Mouse (Mus musculus) C2C12 (cell line): Measurements from ENCODE around the gene Fam160b1. TPM values are rescaled to one million over a fixed set of nuclear protein-coding genes. Genes with fewer than 3 reads are reported as not detected.

Experiments used
- H3K27me3 ChIP-seq: one replicate; pipeline ENCODE4 v1.6.1; 2011; ENCODE audit not compliant: control insufficient read depth, insufficient read depth, insufficient read length
- H3K36me3 ChIP-seq: one replicate; pipeline ENCODE4 v1.6.1; 2011; ENCODE audit not compliant: control insufficient read depth, insufficient read depth
- H3K4me3 ChIP-seq: one replicate; pipeline ENCODE4 v1.5.1; 2011; ENCODE audit warnings: mild to moderate bottlenecking, control low read depth; ENCODE audit not compliant: poor library complexity, insufficient read depth, severe bottlenecking
- H3K79me2 ChIP-seq: one replicate; pipeline ENCODE4 v1.6.1; 2011; ENCODE audit not compliant: control insufficient read depth, insufficient read depth
- H3K79me3 ChIP-seq: one replicate; pipeline ENCODE4 v1.6.1; 2011; ENCODE audit warnings: low read depth, control low read depth
- H3ac ChIP-seq: one replicate; pipeline ENCODE3; 2011; ENCODE audit warnings: low read depth; ENCODE audit not compliant: control insufficient read depth, insufficient read length
- CEBPB ChIP-seq: IDR thresholded peaks from one replicate; pipeline ENCODE4 v1.6.1; 2011; ENCODE audit warnings: low read depth, mild to moderate bottlenecking, control low read depth, moderate library complexity
- CTCF ChIP-seq: IDR thresholded peaks from one replicate; pipeline ENCODE4 v1.5.1; 2011; ENCODE audit not compliant: control insufficient read depth, insufficient read depth, insufficient read length
- FOSL1 ChIP-seq: IDR thresholded peaks from one replicate; pipeline ENCODE4 v1.8.0; 2011; ENCODE audit warnings: mild to moderate bottlenecking, low read length; ENCODE audit not compliant: poor library complexity, insufficient read depth, severe bottlenecking
- MAX ChIP-seq: IDR thresholded peaks from one replicate; pipeline ENCODE4 v1.6.1; 2011; ENCODE audit warnings: mild to moderate bottlenecking, control low read depth
- MYOD1 ChIP-seq: IDR thresholded peaks from one replicate; pipeline ENCODE4 v1.6.1; 2011; ENCODE audit warnings: low read depth; ENCODE audit not compliant: control insufficient read depth, insufficient read length
- MYOG ChIP-seq: IDR thresholded peaks from one replicate; pipeline ENCODE4 v1.6.1; 2011; ENCODE audit not compliant: control insufficient read depth, insufficient read length; ENCODE audit errors: extremely low read depth
- USF1 ChIP-seq: IDR thresholded peaks from one replicate; pipeline ENCODE4 v1.6.1; 2011; ENCODE audit warnings: low read depth, mild to moderate bottlenecking, control low read depth, moderate library complexity
- polyA plus RNA-seq: library from polyadenylated mRNA; unstranded; fragments of >200 nt; fragmentation: generic; extraction: Trizol; gene quantifications from one replicate; pipeline ENCODE4 v1.2.1, GENCODE M21; 2012; ENCODE audit warnings: missing spikeins

The Fam160b1 gene
- polyA plus RNA-seq, 1 experiment: 7.3 TPM

- no peak for TF ChIP-seq MAX
- no peak for TF ChIP-seq USF1
- no peak for TF ChIP-seq MYOD1
- TF ChIP-seq MYOG: no peak
- TF ChIP-seq CEBPB: no peak
- TF ChIP-seq FOSL1: no peak
- TF ChIP-seq CTCF: no peak
- Histone ChIP-seq H3K79me2 (no peaks in the 10 kb centered on the region), H3K79me3 (no peaks in the 10 kb centered on the region), H3K27me3 (peaks cover 17% of the 10 kb centered on the region), H3ac (no peak overlapping the region), H3K36me3 (no peaks in the 10 kb centered on the region), H3K4me3 (no peak overlapping the region)
Observed at GRCm38 (mm10) chr19:57428641-57429040, 68.2 kb downstream of the Fam160b1 start.

GRCm38 (mm10) chr19:57429926-57430325, 69.4 kb downstream of the Fam160b1 start:
- Histone ChIP-seq H3K4me3 (no peak overlapping the region), H3K79me2 (no peaks in the 10 kb centered on the region), H3K79me3 (no peaks in the 10 kb centered on the region), H3ac (no peak overlapping the region), H3K36me3 (no peaks in the 10 kb centered on the region), H3K27me3 (peaks cover 17% of the 10 kb centered on the region)
- TF ChIP-seq USF1: no peak
- TF ChIP-seq MAX: no peak
- no peak for TF ChIP-seq FOSL1
- TF ChIP-seq MYOG: no peak
- TF ChIP-seq CTCF: no peak

- Histone ChIP-seq H3K27me3 (peaks cover 15% of the 10 kb centered on the region), H3K79me3 (no peaks in the 10 kb centered on the region)
- TF ChIP-seq MAX (no peak), MYOG (no peak), USF1 (no peak), FOSL1 (no peak), CTCF (no peak), MYOD1 (no peak), CEBPB (no peak)
Observed at GRCm38 (mm10) chr19:57431476-57431875, 71.0 kb downstream of the Fam160b1 start.

GRCm38 (mm10) chr19:57434024-57434423, 73.5 kb downstream of the Fam160b1 start:
- Histone ChIP-seq H3K79me3 (no peaks in the 10 kb centered on the region), H3K79me2 (no peaks in the 10 kb centered on the region), H3K36me3 (no peaks in the 10 kb centered on the region), H3K4me3 (no peak overlapping the region), H3K27me3 (peaks cover 9% of the 10 kb centered on the region), H3ac (no peak overlapping the region)
- TF ChIP-seq USF1 (no peak), MYOD1 (no peak), MAX (no peak), MYOG (no peak), CEBPB (no peak)

More at GRCm38 (mm10) chr19:57431476-57431875, 71.0 kb downstream of the Fam160b1 start:
- H3K4me3 ChIP-seq: no peak overlapping the region
- no peaks in the 10 kb centered on the region for H3K79me2 ChIP-seq
- no peaks in the 10 kb centered on the region for H3K36me3 ChIP-seq
- no peak overlapping the region for H3ac ChIP-seq

- no peak for TF ChIP-seq MAX
- no peak for TF ChIP-seq MYOD1
- TF ChIP-seq CEBPB: no peak
- TF ChIP-seq USF1: no peak
- TF ChIP-seq MYOG: no peak
- TF ChIP-seq CTCF: no peak
- no peak for TF ChIP-seq FOSL1
- no peak overlapping the region for H3ac ChIP-seq
- no peak overlapping the region for H3K4me3 ChIP-seq
- H3K36me3 ChIP-seq: no peaks in the 10 kb centered on the region
- H3K79me3 ChIP-seq: no peaks in the 10 kb centered on the region
- H3K79me2 ChIP-seq: no peaks in the 10 kb centered on the region
- H3K27me3 ChIP-seq: peaks cover 6% of the 10 kb centered on the region
Observed at GRCm38 (mm10) chr19:57436586-57437021, 76.1 kb downstream of the Fam160b1 start.

- H3ac ChIP-seq: no peak overlapping the region
- no peak for TF ChIP-seq CEBPB
- no peak for TF ChIP-seq MYOD1
- no peak for TF ChIP-seq MYOG
- no peak for TF ChIP-seq USF1
- no peak for TF ChIP-seq MAX
- TF ChIP-seq CTCF: no peak
- no peak for TF ChIP-seq FOSL1
- H3K36me3 ChIP-seq: no peaks in the 10 kb centered on the region
- no peak overlapping the region for H3K4me3 ChIP-seq
- H3K79me3 ChIP-seq: no peaks in the 10 kb centered on the region
- no peaks in the 10 kb centered on the region for H3K79me2 ChIP-seq
- peaks cover 4% of the 10 kb centered on the region for H3K27me3 ChIP-seq
Observed at GRCm38 (mm10) chr19:57437042-57437441, 76.6 kb downstream of the Fam160b1 start.

Other genes with a start within 250 kb of the Fam160b1 start
- gene Ablim1, start 45.8 kb upstream of the Fam160b1 start, polyA plus RNA-seq: 9.8 TPM
- gene Trub1, start 92.2 kb downstream of the Fam160b1 start, polyA plus RNA-seq: 5.4 TPM